Mouse (Mus musculus) mouse embryonic stem cell (cell line): Measurements from ENCODE around the gene Lemd1.

Experiments used
- in situ Hi-C, 2 experiments: fragments of 300-500 bp; cut with MboI; formaldehyde crosslinking; loops; 1 replicate in 1 of 2; 3 replicates in 1 of 2; pipeline ENCODE4 v1.14.3; 2019 to 2020; ENCODE audit warnings: low sequenced_read_pairs in 2 of 2, low pct_unique_long_range_greater_than_20kb in 1 of 2, mixed read lengths in 1 of 2; ENCODE audit not compliant: unreplicated experiment in 1 of 2

The Lemd1 gene

GRCm38 (mm10) chr1:132191093-132191785 is at the start of gene Lemd1, which contains the start of gene AC124108.1:
TSS of gene Lemd1 (plus strand) at chr1:132191431.
TSS of gene AC124108.1 (plus strand) at chr1:132191457.
- in situ Hi-C loops, result no loop called here

GRCm38 (mm10) chr1:132141753-132142152 is 49.5 kb upstream of the Lemd1 start:
- in situ Hi-C loops, result no loop called here

GRCm38 (mm10) chr1:132143079-132143478 is 48.2 kb upstream of the Lemd1 start:
- in situ Hi-C loops, result no loop called here

DNA sequence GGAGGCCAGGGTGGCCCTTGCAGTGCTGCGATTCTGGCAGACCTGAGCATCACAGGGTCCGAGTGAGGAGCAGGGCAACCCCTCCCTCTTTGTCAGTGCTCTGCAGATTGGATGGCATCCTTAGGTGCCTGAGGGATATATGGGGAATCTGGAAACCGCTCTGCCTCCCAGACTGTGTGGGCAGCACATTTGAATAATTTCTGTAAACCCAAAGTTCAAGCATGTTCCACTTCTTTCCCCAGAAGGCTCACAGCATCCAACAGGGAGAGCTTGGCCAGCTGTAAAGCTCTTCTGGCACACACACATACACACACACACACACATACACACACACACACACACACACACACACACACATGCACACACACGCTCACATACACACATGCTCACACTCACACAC is 47.5 kb upstream of the Lemd1 start:
- in situ Hi-C loops, result no loop called here

DNA sequence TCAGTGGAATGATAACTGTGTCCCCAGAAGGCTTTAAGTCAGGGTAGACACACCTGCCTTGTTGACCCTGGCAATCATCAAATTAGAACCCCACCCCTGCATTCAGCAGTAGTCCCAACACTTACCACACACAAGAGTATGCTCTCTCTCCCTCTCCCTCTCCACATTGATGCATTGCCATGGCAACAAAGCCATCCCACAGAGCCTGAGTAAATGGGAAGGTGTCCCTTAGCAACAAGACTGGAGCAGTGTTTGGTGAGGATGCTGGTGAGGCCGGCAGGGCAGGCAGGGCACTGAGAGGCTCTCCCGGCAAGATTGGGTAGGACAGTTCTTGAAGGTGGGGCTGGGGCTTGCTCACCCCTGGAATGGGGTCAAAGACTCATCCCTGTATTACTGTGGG is 47.0 kb upstream of the Lemd1 start:
- in situ Hi-C loops, result no loop called here

DNA sequence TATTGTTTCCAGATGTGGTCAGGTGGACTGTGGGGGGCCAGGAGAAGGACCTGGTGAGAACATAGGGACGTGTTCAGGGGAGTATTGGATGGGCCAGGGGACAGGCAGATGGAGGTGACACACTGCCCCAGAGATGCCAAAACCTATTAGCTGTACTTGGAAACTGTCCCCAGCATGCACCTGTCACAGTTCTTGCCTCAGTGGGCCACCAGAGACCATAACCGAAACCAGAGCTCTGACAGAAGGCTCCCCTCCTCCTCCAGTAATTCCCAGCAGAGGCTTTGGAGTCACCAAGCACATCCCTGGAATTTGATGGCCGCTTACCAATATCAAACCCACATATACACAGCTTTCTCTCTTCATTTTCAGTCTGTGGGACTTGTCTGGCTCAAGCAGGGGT is 46.4 kb upstream of the Lemd1 start:
- in situ Hi-C loops, result no loop called here

GRCm38 (mm10) chr1:132145973-132146685 is 45.1 kb upstream of the Lemd1 start:
- in situ Hi-C loops, result no loop called here

DNA sequence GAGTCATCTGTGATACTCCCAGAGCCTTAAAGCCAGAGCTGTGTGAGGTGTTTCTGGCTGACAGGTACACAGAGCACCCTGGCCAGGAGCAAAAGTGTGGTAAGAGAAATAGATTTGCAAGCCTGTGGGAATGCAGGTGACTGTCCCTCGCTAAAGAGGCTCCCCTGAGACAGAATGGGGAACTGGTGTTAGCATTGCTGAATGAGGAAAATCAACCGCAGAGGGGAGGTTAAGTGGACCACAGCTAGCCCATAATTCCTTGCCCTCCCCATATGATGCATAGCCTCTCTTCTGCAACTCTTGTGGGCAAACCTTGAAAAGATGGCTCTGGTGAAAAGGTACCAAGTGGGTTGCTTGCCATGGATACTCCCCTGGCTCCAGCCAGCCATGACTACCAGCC is 41.8 kb upstream of the Lemd1 start:
- in situ Hi-C loops, result no loop called here

GRCm38 (mm10) chr1:132150171-132150570 is 41.1 kb upstream of the Lemd1 start:
- in situ Hi-C loops, result no loop called here

- in situ Hi-C loops, result no loop called here
Observed at GRCm38 (mm10) chr1:132150817-132151601, 40.2 kb upstream of the Lemd1 start.

GRCm38 (mm10) chr1:132151908-132152307 is 39.3 kb upstream of the Lemd1 start:
- in situ Hi-C loops, result no loop called here

DNA sequence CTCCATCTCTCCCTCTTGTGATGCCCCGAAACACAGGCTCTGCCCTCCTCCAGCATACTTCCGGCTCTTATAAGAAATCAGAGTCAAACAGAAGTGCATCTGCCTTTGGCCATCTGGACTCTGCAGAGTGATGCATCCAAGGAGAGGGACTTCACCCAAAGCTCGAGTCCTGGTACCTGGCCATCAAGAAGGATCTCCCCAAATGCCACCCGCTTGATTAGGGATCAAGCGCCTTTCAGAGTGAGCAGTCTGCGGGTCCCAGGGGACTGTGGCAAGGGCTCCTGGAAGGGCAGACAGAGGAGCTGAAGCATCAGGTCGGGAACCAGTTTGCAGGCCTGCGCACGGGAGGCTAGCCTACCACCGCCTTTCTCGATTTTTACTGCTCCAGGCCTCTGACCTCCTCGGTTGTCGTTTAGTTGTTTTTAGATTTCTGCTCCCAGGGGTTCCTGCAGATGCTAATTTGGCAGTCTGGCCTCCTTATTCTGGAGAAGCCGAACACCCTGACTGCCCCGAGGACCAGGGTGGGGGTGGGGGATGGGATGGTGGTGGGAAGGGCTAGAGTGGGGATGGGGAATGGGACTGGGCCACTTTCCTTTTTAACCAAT is 38.0 kb upstream of the Lemd1 start:
- in situ Hi-C loops, result no loop called here

- in situ Hi-C loops, result no loop called here
Observed at GRCm38 (mm10) chr1:132153691-132154090, 37.5 kb upstream of the Lemd1 start.

GRCm38 (mm10) chr1:132155737-132156136 is 35.5 kb upstream of the Lemd1 start:
- in situ Hi-C loops, result loop anchor here (5.0 kb wide), 1 partner anchor 33 kb away; no protein-coding TSS in a partner anchor

DNA sequence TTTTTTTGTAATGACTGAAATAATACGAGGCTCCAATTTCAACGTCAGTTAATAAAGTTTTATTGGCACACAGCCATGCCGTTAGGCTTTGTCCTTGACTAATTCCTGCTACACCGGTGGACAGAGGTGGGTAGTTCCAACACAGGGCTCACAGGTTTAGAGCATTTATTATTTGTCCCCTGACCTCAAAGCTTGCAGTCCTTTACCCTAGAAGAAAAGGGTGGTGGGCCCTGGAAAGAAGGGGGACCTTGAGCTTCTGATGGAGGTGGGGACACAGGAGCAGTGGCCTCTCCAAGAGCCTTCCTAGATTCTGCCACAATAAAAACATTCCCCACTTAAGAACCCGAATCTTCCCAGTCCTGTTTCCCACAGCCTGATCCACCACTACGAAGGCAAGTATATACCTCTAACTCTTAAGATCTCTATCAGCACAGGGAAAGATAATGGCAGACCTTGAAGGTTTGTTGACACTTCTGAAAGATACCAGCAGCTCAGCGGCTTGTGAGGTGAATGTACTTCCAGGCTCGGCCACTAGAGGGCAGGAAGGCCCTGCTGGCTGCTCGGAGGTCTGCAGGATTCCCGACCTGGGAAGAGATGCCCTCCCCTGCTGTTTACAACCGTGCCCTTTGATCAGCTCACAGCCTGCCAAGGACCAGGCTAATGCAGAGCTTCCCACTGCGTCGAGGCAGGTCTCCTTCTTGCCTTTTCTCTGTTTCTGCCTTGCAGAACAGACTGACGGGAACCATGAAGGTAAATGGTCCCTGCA is 34.0 kb upstream of the Lemd1 start:
- in situ Hi-C loops, result loop anchor here (5.0 kb wide), 1 partner anchor 35 kb away; no protein-coding TSS in a partner anchor

GRCm38 (mm10) chr1:132157808-132158207 is 33.4 kb upstream of the Lemd1 start:
- in situ Hi-C loops, result loop anchor here (5.0 kb wide), 1 partner anchor 36 kb away; no protein-coding TSS in a partner anchor

GRCm38 (mm10) chr1:132158741-132159140 is 32.5 kb upstream of the Lemd1 start:
- in situ Hi-C loops, result loop anchor here (5.0 kb wide), 1 partner anchor 36 kb away; no protein-coding TSS in a partner anchor

DNA sequence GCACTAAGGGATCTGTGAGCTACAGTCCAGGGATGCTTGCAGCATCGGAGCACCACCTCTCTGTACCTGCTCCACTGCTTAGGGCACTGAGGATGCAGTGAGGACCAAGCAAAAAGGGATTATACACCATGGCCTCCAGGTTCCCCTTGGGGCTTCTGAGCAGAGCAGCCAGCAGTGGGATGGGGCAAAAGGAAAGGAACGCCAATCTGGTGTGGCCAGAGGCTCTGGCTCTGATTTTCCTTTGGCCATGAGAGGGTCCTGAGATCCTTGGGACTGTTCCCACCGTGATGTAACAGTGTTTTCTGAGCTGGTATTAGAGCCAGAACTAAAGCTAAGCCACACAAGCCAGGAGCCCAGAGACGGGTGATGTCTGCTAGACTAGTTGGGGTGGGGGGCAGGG is 31.6 kb upstream of the Lemd1 start:
- in situ Hi-C loops, result loop anchor here (5.0 kb wide), 3 partner anchors 37 to 148 kb away; no protein-coding TSS in a partner anchor
